Mouse (Mus musculus): Measurements from ENCODE around the gene Atp6v0c. TPM values are rescaled to one million over a fixed set of nuclear protein-coding genes. Genes with fewer than 3 reads are reported as not detected.

Atp6v0c gene
- polyA plus RNA-seq (2014; fragmentation: Illumina TruSeq; extraction: RNeasy Lipid Tissue Mini Kit (QIAGEN cat#74804)) = 42.9 TPM

DNA sequence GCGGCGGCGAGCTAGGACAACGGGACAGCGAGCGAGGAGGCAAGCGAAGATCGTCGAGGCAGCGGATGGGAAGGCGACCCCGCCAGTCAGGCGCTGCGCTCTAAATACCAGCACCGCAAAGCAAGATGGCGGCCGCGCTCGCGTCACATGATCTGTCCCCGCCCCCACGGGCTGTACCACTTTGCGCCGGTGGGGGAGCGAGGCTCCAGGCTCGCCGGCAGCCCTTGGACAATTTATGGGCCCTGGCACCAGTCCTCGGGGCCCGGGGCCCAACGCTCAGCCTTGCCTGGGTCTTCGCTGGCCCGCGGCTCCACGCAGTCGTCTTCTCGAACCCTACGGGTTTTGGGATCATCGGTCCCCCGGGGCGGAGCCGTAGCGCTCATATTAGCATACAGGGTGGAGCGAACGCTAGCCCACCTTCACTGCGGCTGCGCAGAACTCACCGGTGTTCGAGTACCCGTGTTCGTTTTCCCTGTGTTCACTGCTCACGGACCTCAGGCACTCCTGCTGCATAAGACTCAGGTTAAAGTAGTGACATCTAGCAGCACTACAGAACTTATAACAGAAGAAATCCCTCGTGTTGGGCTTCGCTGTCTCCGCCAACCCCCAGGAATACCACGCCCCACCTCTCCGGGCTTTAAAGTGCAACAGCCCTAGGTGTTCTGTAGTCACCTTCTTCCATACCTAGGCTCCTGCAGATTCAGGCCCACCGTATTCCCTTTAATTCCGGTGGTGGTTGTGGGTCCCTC is at the start of gene Atp6v0c:
Atp6v0c (minus strand) TSS at position 386 of the 749 bp plus-strand sequence.

DNA sequence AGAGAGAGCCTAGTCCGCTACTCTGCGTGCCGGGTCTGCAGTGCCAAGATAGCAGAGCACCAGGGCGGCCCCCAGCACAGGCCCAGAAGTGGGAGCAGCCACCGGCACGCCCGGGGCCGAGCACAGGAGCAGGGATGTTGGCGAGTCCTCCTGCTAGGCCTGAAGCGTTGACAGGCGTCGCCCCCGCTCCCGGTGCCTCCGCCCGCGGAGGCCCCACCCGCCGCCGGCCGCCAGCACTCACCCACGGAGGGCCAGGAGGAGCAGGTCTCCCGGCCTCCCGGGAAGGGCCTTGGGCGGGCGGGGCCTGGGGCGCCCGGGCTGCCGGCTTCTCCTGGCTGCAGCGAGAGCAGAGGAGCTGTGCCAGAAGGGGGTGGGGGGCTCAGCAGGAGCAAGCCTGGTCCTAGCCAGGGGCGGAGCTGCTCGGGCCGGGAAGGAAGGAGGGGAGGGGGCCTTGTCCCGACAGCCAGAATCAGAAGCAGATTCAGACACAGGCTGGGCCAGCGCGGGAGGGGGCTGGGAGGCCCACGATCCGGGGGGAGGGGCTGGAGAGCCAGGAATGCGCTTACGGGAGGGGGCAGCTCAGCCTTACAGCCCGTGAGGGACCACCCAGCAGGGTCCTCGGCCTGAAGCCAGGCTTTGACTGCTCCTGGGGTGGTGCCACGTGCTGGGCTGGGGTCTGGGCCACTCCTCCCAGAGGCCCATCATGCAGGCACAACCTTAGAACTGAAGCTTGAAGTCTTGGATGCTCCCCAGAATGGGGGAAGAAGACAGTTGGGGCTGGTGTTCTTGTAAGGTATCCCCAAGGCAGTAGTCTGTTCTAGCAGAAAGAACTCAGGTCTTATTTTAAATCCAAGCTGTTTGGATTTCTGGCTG is 39.8 kb upstream of the Atp6v0c start, which contains the start of gene Ntn3:
Ntn3 (minus strand) TSS at position 489 of the 873 bp plus-strand sequence.

DNA sequence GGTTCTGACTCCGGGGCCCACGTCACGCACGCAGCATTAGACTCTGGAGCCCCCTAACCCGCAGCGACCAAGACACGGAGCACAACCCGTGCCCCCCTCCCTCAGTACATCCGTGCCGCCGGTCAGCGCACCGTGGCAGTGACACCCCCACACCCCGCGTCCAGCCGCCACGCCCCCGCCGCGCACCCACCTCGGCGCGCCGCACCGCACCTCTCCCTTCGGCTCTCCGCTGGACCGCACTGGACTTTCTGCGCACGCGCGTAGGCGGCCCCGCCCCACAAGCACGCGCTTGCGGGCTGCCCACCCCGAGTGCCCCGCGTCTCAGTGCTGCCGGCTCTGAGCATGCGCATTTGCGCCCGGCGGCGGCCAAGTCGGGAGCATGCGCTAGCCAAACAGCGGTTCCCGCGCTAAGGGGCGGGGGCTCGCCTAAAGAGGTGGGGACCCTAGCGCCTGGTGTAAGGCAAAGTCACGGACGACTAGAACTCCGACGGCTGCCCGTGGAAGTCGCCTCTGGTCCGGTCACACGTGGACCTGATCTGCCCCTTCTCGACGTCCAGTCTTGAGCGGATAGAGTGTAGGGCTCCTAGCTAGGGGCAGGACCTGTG is 35.9 kb upstream of the Atp6v0c start, which contains the start of gene Tbc1d24:
Tbc1d24 (minus strand) TSS at position 279 of the 605 bp plus-strand sequence.

DNA sequence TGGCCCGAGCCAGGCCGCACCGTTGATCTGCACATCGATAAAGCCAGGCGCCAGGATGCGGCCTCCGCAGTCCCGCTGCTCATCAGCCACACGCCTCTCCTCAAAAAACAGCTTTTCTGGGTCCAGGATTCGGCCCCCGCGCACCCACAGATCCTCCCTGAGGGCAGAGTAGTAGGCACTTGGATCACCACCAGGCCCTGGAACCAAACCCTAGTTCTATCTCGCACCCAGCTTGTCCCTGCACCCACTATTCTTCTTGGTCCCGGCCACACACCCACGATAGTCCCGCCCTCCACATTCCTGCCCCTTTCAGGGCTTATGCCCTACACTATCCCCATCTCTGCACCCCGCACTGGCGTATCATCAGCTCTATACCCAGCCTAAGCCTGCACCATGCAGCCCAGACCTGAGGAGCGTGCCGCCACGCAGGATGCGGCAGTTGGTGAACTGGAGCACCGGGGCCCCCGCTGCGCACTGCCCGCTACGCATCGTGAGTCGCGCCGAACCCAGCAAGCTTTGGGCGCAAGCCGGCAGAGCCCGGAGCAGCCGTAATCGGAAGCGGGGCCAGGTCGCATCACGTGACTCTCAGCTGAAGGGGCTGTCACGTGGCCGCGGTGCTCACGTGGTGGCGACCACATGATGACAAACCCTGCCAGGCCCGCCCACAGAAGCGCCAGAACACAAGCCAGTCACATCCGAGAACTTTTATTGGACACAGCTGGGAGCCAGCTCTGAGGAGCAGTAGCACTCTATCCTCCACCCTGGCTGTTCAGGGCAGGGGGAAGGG is 6.1 kb downstream of the Atp6v0c start, which contains the start of gene Amdhd2:
Amdhd2 (minus strand) TSS at position 591 of the 787 bp plus-strand sequence.

DNA sequence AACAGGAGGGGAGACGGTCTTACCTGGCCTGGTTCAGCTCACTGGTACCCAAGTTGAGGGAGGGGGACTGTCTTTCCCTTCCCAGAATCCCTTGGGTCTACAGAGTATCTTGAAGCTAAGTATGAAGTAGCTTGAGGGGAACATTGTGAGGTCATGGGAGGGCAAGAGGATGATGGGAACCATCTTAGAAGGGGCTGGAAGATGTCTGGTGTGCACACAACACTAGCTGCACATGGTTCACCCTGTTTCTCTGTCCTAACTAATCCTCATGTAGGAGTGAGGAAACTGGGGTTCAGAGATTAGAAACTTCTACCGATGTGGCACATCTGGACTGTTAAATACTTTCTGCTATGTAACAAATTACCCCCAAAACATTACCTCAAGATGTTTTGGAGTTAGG is 18.7 kb downstream of the Atp6v0c start, which contains the start of gene Pdpk1:
Pdpk1 (minus strand) TSS at position 101 of the 400 bp plus-strand sequence.

Other genes with a start within 250 kb of the Atp6v0c start
- not detected for gene Sbp, start 228.0 kb downstream of the Atp6v0c start, polyA plus RNA-seq (2014; fragmentation: Illumina TruSeq; extraction: RNeasy Lipid Tissue Mini Kit (QIAGEN cat#74804))
- gene Sbpl, start 214.4 kb downstream of the Atp6v0c start, polyA plus RNA-seq (2014; fragmentation: Illumina TruSeq; extraction: RNeasy Lipid Tissue Mini Kit (QIAGEN cat#74804)) = not detected
- gene Prss30, start 189.1 kb downstream of the Atp6v0c start, polyA plus RNA-seq (2014; fragmentation: Illumina TruSeq; extraction: RNeasy Lipid Tissue Mini Kit (QIAGEN cat#74804)) = 0.43 TPM
- gene Prss22, start 171.6 kb downstream of the Atp6v0c start, polyA plus RNA-seq (2014; fragmentation: Illumina TruSeq; extraction: RNeasy Lipid Tissue Mini Kit (QIAGEN cat#74804)) = not detected
- gene Prss27, start 131.6 kb downstream of the Atp6v0c start, polyA plus RNA-seq (2014; fragmentation: Illumina TruSeq; extraction: RNeasy Lipid Tissue Mini Kit (QIAGEN cat#74804)) = not detected
- 64.0 TPM for gene Kctd5, start 96.2 kb downstream of the Atp6v0c start, polyA plus RNA-seq (2014; fragmentation: Illumina TruSeq; extraction: RNeasy Lipid Tissue Mini Kit (QIAGEN cat#74804))
- 52.1 TPM for gene Pdpk1, start 18.8 kb downstream of the Atp6v0c start, polyA plus RNA-seq (2014; fragmentation: Illumina TruSeq; extraction: RNeasy Lipid Tissue Mini Kit (QIAGEN cat#74804))
- gene Amdhd2, start 5.9 kb downstream of the Atp6v0c start, polyA plus RNA-seq (2014; fragmentation: Illumina TruSeq; extraction: RNeasy Lipid Tissue Mini Kit (QIAGEN cat#74804)) = not detected
- gene Tbc1d24, start 35.9 kb upstream of the Atp6v0c start, polyA plus RNA-seq (2014; fragmentation: Illumina TruSeq; extraction: RNeasy Lipid Tissue Mini Kit (QIAGEN cat#74804)) = 18.2 TPM
- gene Ntn3, start 39.8 kb upstream of the Atp6v0c start, polyA plus RNA-seq (2014; fragmentation: Illumina TruSeq; extraction: RNeasy Lipid Tissue Mini Kit (QIAGEN cat#74804)) = 0.48 TPM
- gene Tedc2, start 51.1 kb upstream of the Atp6v0c start, polyA plus RNA-seq (2014; fragmentation: Illumina TruSeq; extraction: RNeasy Lipid Tissue Mini Kit (QIAGEN cat#74804)) = 4.7 TPM
- gene Ccnf, start 81.8 kb upstream of the Atp6v0c start, polyA plus RNA-seq (2014; fragmentation: Illumina TruSeq; extraction: RNeasy Lipid Tissue Mini Kit (QIAGEN cat#74804)) = 5.2 TPM
- not detected for gene Abca17, start 181.4 kb upstream of the Atp6v0c start, polyA plus RNA-seq (2014; fragmentation: Illumina TruSeq; extraction: RNeasy Lipid Tissue Mini Kit (QIAGEN cat#74804))
- 1.7 TPM for gene Abca3, start 182.2 kb upstream of the Atp6v0c start, polyA plus RNA-seq (2014; fragmentation: Illumina TruSeq; extraction: RNeasy Lipid Tissue Mini Kit (QIAGEN cat#74804))
- gene Rnps1, start 244.9 kb upstream of the Atp6v0c start, polyA plus RNA-seq (2014; fragmentation: Illumina TruSeq; extraction: RNeasy Lipid Tissue Mini Kit (QIAGEN cat#74804)) = 81.8 TPM